Mouse (Mus musculus) CD4-positive, CD25-positive, alpha-beta regulatory T cell, adult 4 months (primary cell): ENCODE results near the gene Gcnt7. TPM values are rescaled to one million over a fixed set of nuclear protein-coding genes. Genes with fewer than 3 reads are reported as not detected.

Experiments used
- ATAC-seq: one replicate; pipeline ENCODE4 v1.8.0; 2017
- polyA plus RNA-seq, 2 experiments: library from polyadenylated mRNA; unstranded; fragments of 100-300 nt; shearing (Covaris generic); gene quantifications; one replicate each; pipeline ENCODE4 v1.2.1; 2017

Gcnt7 gene
- polyA plus RNA-seq: 1 to 10 TPM; 3.9 to 4.7 TPM

- no peak for ATAC-seq
Measured at GRCm38 (mm10) chr2:172458496-172458895, at the start of gene Gcnt7. Gcnt7 (minus strand) TSS chr2:172458596.

- ATAC-seq: no peak
Measured at GRCm38 (mm10) chr2:172506121-172506520, 47.7 kb upstream of the Gcnt7 start.

DNA sequence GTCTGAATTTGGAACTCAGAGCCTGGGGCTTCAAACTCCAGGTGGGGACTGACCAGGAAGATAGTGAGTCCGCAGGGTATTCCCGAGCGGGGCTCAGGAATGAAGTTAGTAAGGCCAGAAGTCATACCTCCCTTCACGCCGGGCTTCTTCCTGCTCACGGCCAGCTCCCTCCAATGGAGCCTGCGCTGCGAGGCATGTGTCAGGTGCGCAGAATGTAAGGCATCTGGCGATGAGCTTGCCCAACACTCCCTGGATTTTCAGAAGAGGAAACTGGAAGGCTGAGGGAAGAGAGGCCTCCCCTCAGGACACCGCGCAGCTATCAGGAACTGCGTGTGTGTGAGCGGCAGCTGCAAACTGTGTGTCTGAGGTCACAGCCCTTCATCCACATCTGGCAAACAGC is 43.8 kb upstream of the Gcnt7 start:
- ATAC-seq: no peak

GRCm38 (mm10) chr2:172501341-172501740 is 42.9 kb upstream of the Gcnt7 start:
- ATAC-seq: no peak

GRCm38 (mm10) chr2:172500752-172501316 is 42.4 kb upstream of the Gcnt7 start:
- ATAC-seq: no peak

- ATAC-seq: no peak
Measured at GRCm38 (mm10) chr2:172498823-172499222, 40.4 kb upstream of the Gcnt7 start.

- ATAC-seq: no peak
Measured at GRCm38 (mm10) chr2:172496736-172497345, 38.4 kb upstream of the Gcnt7 start.

- no peak for ATAC-seq
Measured at GRCm38 (mm10) chr2:172484696-172485370, 26.4 kb upstream of the Gcnt7 start.

- ATAC-seq: no peak
Measured at GRCm38 (mm10) chr2:172483766-172484413, 25.5 kb upstream of the Gcnt7 start.

DNA sequence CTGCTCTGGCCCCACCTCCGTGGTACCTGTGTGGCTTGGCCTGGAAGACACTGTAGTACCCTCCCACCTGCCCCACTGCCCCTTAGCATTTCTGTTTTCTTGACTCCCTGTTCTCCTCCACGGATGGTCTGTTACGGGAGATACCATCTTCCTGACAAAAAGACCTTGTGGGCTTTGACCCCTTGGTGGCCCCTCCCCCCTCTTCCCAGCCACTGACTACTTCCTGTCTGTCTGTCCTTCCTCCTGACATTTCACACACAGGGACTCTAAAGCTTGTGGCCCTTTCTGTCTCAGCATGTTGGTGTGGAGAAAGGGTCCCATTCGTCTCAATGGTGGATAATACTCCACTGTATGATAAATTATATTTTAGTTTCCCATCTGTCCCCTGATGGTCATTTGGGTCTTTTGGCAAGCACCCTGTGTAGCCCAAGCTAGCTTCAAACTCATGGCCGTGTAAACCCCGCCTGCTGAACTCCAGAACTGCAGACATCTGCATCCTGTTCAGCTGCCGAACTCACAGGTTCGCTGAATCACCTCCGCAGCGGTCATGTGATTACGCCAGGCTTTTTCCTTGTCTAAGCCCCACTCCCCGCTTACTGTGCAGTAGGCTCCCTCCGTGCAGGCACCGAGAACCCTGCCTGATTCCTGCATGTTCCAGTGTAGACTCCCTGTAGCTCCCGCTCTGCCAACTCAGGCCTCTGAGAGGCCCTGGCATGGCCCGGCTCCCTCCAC is 23.4 kb upstream of the Gcnt7 start:
- no peak for ATAC-seq

- ATAC-seq: no peak
Measured at GRCm38 (mm10) chr2:172480296-172480695, 21.9 kb upstream of the Gcnt7 start.

DNA sequence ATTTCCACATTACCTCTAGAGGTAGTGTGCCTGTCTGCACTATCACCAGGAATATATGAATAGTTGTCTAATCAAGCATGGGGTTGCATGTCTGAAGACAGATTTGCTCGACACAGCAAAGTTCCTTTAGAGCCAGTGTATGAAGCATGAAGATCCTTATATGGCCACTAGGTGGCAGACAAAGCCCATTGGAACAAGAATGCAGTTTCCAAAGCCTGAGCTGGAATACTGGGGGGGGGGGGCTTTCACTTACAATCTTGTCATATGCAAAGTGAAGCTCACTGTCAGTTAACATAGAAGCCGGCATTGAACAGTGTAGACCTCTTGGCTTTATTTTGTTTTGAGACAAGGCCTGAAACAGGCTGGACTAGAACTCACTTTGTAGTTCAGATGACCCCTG is 19.5 kb upstream of the Gcnt7 start:
- peak; percentile 56 for ATAC-seq

GRCm38 (mm10) chr2:172477350-172477749 is 19.0 kb upstream of the Gcnt7 start:
- ATAC-seq: no peak

- ATAC-seq: peak; percentile 17
Measured at GRCm38 (mm10) chr2:172476707-172477260, 18.4 kb upstream of the Gcnt7 start.

DNA sequence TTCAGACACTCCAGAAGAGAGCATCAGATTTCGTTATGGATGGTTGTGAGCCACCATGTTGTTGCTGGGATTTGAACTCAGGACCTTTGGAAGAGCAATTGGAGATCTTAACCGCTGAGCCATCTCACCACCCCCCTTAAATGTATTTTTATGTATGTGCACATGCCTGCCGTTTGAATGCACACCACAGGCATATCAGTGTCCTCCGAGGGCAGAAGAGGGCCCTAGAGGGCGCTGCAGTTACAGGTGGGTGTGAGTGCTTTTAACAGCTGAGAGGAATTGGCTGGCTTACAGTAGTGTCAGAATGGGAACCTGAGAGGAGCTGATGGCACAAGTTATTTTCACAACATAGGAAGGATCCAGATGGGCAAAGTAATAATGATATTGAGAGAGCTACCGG is 16.6 kb upstream of the Gcnt7 start:
- ATAC-seq: no peak

DNA sequence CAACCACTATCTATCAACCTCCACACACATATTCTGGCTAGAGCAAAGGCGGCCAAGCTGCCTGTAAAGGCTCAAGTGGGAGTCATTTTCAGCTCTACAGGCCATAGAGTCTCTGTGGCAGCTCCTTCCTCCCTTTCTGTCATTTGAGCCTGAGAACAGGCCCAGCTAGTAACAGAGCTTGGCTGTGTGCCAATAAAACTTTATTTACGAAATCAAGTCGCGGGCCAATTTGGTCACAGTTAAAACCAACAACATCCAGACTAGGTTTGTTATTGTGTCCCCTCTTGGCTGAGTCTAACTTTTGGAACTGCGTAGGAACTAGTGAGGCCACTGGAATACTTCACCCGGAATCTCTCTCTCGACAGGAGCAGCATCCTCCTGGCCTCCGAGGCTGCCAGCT is 15.2 kb upstream of the Gcnt7 start:
- ATAC-seq: no peak

DNA sequence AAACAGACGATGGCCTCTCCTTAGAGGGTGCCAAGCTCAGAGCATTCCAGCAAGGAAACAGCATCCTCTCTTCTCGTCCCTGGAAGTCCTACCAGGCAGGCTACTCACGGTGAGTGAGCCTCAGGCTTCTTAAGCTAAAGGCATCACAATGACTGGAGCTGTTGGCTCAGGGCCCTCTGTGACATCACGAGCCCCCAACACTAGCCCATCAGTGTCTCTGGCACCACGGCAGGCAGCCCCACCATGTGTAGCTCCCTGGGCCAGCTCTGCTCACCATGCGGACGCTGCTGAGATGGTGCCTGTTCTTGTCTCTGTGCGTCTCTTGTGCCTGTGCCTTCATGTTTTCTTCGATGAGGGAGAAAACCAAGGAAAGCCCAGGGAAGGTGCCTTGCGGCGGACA is 13.9 kb upstream of the Gcnt7 start, which contains the start of gene Fam209:
Fam209 (plus strand) TSS at position 203 of the 400 bp plus-strand sequence.
- no peak for ATAC-seq

DNA sequence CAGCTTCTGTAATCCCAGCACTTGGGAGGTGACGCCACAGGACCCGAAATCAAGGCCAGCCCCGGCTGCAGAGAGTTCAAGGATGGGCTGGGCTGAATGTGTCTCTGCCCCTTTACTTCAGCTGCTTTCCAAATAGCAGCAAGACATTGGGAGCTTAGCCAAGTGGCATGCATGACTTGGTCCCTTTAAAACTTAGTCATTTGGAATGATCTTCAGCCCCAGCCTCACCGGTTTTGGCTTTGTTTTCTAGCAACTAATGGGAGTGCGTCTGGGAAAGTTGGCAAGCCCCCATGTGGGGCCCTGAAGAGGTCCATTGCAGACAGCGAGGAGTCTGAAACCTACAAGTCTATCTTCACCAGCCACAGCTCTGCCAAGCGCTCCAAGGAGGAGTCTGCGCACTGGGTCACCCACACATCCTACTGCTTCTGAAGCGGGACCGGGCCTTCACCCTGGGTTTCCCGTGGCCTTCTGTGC is 10.0 kb upstream of the Gcnt7 start:
- no peak for ATAC-seq

- ATAC-seq: no peak
Measured at GRCm38 (mm10) chr2:172467206-172467605, 8.8 kb upstream of the Gcnt7 start.

DNA sequence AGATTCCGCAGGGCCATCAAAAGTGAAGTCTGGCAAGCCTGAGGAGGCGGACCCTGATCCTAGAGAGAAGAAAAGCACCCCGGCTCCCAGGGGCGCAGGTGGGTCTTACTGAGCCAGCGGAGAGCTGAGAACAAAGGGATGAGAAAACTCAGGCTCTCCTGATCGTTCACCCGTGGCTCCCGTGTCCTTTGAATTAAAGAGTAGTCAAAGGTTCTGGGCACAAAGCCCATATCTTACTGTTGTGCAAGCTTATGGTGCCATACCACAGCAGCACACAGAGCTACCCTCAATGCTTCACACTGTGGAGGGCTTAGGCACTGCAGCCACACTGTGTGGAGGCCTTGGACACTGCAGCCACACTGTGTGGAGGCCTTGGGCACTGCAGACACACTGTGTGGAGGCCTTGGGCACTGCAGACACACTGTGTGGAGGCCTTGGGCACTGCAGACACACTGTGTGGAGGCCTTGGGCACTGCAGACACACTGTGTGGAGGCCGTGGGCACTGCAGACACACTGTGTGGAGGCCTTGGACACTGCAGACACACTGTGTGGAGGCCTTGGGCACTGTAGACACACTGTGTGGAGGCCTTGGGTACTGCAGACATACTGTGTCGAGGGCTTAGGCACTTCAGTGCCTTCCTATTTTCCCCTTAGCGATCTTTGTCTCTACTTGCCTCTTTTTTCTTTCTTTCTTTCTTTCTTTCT is 8.2 kb upstream of the Gcnt7 start:
- ATAC-seq: no peak

DNA sequence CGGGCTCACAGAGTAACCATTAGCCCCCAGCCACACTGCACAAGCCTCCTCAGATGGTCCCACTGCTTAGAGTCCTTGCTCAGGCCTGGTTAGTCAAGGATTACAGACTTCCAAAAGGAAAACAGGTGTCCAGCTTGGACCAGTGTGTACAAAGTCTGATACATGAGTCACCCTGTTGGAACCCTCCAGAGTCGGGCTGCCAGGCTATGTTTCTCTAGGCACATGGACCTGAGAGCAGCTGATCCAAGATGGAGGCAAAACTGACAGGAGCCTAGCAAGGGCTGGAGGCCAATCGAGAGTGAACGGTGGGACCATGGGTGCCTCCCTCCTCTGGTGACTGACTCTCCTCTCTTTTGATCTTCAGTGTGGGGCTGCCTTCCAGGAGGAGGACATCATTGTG is 4.4 kb upstream of the Gcnt7 start:
- no peak for ATAC-seq

GRCm38 (mm10) chr2:172460647-172461046 is 2.3 kb upstream of the Gcnt7 start:
- no peak for ATAC-seq
